Mouse (Mus musculus): ENCODE measurements around the gene Pex10.

Pex10 gene

DNA sequence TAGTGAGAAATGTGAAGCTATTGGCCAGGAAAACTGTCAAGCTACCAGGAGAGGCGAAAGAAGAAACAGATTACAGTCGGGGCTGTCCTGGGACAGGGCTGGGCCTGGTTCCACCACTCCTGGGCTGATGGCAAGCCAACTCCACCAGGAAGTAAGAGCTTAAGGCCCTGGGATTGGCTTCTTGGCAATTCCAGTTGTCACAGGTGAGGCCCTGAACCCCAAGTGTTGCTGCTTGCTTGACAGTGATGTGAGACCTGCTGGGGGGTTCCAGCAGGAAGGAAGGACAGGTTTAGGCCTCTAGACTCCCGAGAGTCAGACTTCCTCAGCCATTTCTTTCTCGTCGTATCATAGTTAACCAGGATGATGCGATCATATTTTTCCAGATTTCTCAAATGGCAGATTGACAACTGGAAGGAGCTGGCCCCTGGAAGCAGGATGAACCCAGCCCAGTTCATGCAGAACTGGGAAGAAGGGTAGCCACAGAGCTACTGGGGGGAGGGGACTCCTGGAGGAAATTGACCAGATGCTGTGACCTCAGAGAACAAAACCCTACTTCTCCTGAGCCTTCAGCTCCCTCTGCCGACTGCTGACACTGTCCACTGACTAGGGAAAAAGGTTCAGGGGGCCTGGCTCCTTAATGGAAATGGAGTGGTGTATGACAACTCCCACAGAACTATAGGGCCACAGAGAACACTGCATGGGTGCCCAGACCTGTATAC, 26.8 kb downstream of the Pex10 start:
- no peak for DNase-seq (ENCODE audit: low spot score)

DNA sequence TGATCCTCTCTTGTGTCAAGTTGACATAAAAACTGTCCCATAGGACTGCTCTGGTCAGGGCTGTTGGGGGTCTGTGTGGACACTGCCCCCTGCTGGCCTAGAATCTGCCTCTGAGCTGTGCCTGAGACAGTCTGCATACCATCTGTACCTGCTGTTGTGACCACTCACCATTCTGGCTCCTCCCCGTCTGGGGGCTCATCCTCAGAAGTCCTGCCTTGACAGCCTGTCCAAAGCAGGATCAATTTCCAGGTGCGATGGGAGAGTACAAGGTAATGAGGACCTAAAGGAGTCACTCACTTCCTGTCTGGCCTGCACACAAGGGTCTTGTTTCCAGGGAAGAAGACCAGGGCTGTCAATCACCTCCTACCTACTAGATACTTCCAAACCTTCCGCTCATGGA, 27.7 kb downstream of the Pex10 start:
- DNase-seq (ENCODE audit: low spot score): no peak

DNA sequence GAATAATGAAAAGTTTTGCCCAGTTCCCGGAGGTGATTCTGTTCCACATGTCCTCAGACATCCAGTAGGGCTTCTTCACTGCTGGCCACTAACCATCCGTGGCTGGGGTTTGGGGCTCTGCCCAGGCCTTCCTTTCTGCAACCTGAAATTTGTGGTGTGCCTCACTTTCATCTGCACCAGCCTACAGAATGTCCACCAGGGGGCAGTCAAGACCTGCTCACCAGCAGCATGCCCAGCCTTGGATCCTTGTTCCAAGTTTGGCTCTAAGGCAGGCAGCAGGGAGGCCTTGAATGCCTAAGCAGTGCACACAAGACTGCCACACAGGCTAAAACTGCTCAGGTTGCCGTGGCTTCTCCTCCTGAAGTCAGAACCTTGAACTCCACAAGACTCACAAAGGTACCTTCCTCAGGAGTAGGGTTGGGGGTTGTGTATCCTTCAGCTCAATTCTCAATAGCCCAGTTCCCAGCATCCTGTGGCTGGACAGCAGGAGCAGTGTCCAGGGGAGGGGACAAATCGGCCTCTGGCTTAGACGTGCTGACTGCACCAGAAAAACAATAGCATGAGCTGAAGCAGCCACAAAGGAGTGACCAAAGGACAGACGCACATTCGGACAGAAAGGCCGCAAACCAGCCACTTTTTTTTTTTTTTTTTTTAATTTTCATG, 28.6 kb downstream of the Pex10 start:
- peak; percentile 79 for DNase-seq (ENCODE audit: low spot score)

DNA sequence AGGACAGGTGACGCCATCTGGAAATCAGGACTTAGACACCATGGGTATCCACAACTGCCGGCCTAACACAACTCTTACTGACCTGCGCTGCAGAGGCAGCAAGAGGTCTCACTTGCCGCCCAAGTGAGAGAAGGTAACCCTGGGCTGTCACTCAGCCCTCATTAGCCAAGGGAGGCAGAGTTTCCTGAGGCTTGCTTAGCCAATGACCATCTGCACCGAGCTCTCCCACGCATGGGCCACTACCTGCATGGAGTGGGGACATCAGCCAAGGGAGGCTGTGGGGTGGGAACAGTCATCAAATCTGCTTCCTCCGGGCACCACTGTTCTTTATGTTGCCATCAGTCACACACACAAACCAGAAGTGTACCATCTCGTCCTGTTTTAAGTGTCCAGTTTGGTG, 29.2 kb downstream of the Pex10 start:
- no peak for DNase-seq (ENCODE audit: low spot score)

DNA sequence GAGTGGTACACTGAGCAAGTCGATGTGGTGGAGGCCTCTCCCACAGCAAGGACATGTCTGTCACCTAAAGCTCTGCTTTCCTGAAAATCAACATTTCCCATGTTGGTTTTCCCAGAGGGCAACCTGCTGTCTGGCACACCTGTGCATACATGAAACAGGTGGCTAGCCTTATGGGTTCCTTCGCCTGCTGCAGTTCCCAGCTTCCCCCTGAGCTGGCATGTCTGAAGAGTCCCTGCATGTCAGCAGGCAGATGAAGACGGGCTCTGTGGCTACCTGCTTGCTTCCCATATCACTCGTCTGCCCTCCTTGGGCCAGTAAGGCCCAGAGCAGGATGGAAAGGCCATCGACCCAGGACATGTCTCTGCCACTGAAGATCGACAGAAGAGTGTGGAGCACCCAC, 30.6 kb downstream of the Pex10 start:
- DNase-seq (ENCODE audit: low spot score): no peak

DNA sequence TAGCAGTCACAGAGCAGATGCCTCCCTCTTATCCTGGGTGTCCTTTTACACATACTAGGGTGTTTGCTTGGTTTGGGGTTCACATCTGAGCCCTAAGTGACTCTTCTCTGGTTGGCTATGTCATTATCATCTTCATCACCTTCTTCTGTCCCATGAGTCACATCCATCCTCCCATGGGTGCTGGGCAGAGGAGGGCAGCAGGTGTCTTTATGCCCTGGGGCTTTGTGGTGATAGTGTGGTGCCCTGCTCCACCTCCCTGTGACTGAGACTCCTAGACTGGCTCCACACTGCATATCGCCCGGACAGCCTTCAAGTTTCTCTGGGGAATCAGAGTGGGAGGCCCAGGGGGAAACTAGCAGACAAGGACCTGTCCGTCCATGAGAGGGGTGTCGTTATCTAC, 31.8 kb downstream of the Pex10 start:
- DNase-seq (ENCODE audit: low spot score): no peak

DNA sequence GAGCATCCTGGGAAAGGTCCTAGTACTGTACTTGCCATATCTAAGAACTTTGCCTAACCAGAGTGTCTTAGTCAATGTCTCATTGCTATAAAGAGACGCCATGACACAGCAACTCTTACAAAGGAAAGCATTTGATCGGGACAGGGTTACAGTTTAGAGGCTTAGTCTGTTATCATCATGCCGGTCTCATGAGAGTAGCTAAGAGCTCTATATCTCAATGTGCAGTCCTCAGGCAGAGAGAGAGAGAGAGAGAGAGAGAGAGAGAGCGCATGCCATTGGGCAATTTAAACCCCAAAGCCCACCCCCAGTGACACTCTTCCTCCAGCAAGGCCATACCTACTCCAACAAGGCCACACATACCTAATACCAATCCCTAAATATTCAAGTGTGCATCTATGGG, 41.1 kb downstream of the Pex10 start:
- DNase-seq (ENCODE audit: low spot score): no peak

DNA sequence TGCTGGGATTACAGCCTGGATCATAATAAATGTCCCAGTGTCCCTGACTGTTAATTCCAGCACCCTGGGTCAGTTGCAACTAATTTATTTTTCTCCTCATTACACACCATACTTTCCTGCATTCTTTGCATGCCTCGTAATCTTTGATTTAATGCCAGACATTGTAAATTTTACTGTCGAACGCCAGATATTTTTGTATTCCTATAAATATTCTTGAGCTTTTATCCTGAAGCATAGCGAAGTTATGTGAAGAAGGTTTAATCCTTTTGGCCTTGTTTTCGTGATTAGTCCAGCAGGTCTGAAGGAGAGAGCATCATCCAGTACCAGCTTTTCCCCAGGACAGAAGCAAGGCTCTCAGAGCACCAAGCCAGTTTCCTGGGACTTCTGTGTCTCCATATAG, 42.7 kb downstream of the Pex10 start:
- no peak for DNase-seq (ENCODE audit: low spot score)

DNA sequence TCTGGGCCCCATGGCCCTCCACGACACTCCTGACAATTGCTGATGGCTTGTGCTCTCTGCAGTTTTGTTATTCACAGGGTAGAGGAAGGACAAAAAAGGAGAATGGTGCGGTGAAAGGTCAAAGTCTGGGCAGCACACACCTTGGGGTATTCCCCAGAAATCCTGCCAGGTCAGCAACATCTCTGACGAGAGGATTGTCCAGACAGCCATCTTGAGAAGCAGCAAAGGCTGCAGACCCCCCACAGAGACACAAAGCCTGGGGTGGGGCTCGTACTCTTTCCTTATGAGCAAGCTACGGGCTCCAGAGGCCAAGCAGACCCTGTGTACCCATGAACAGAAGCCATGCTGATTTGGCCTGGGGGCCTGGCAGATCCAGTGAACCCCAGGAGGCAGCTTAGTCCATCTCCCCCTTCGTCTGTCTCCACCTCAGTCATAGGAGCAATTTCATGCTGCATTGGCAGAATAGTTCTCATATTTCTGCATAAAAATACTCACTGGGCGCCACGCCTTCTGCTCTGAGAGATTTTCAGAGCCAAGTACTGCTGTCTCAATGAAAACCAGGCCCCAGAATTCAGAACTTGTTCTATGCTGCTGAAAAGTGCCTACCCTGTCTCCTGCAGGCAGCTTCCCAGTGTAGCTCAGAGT, 47.1 kb downstream of the Pex10 start:
- no peak for DNase-seq (ENCODE audit: low spot score)

DNA sequence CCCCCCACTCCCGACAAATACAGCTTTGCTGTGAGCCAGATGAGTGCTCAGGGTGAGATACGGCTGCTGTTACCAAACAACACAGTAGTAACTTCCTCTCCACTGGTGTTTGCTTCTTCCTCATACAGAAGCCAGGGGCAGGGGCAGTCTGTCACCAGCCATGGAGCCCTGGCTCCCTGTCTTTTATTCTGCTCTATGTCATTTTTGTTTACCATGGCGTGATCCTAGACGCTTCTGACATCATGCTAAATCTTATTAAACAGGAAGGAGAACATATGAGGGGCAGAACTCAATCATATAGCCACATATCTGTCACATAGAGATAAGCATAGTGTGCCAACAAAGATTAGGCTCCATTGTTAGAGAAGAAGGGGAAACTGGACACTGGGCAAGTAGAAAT, 49.8 kb downstream of the Pex10 start:
- no peak for DNase-seq (ENCODE audit: low spot score)

DNA sequence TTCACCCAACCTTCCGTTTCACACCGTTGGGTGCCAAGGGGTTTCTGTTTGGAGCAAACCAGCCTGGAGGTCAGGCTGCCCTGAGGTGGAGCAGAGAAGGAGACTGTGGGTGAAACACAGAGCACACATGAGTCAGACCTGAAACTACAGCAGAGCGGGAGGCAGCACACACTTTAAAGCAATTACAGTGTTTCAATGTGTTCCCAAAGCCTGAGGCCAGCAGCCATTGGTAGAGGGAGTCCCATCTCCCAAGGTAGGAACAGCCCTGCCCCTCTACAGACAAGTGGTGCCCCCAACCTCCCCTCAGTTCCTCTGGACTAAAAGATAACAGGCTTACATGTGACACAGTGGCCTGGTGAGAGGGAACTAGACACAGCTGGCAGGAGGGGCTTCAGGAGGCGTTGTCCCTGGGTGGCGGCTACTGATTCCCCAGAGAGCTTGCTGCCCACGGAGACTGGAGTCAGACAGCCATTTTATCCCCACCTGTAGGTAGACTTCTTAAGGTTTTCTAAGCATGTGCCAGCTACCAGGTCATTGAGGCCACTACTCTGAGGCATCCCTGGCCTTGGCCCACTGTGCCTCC, 50.7 kb downstream of the Pex10 start:
- no peak for DNase-seq (ENCODE audit: low spot score)

DNA sequence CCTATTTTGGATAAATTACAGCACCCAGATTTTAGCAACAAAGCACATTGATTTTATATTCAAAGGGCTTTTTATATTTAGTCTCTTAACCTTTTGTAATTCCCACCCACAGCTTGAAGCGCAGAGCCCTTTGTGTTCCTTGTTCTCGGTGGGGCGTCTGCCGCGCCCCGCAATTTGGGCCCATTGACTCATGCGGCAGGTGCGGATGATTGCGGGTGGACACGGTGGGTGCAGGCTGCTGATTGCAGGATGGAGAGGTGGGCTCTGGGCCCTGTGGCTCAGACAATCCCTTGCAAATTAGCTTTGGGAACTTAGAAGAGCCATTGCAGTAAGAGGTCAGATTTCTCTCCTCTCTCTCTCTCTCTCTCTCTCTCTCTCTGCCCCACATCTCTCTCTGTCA, 51.5 kb downstream of the Pex10 start:
- no peak for DNase-seq (ENCODE audit: low spot score)

DNA sequence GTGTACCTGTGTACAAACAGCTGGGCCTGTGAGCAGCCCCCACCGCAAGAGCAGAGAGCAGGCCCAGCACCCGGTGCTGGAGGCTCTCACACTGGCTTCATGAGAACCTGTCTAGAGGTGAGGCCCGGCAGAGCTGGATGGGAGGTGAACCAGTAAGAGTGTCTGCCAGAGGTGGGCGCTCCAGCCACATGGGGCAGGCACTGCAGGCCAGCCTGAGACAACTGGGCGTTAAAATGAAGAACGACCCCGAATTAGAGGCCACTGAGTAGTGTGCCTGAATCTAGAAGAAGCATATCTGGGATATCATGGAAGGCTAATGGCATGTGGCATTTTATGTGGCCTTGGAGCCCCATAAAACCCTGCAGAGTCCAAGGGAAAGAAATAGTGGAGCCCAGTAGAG, 53.2 kb downstream of the Pex10 start:
- no peak for DNase-seq (ENCODE audit: low spot score)

DNA sequence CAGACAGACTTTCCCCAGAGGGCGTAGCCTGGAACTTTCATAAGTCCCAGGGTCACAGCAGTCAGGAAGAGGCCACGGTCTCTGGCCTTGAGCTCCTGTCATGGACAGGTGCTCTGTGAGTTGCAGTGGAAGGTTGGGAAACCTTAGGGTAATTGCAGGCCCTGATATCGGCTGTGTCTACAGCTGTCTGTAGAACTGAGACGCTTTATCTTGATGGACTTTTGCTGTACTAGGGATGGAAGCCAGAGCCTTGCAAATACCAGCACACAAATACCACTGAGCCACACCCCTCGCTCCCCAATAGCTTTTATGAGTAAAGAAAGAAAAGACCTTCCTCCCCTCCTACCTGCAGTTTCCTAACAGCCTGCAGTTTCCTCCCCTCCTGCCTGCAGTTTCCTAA, 53.8 kb downstream of the Pex10 start:
- no peak for DNase-seq (ENCODE audit: low spot score)

DNA sequence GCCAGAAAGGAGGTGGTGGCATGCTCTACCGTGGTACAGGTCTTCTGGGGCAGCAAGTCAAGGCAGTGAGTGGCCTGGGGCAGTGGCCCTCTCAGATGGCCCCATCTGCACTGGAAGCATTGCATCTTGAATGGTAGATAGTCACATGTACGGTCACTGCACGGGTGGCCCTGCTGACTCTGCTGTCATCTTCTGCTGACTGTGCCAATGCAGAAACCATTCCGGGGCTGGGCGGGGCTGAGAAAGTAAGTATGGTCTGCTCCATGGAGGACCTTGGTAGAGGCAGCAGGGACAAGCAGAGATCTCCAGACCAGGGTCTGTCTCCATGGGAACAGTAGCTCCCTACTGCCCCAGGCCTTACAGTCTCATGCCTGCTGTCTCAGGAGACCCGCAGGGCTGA, 54.4 kb downstream of the Pex10 start:
- no peak for DNase-seq (ENCODE audit: low spot score)
